Mouse (Mus musculus) intestine, embryonic 16.5 days (tissue): ENCODE measurements at regions not wholly inside any gene's neighbourhood (a gene's known extent, or its start where the extent isn't known, plus 50 kb on each side); places are given as distances from the start of the nearest gene placed in this dataset.

Source experiments
- ATAC-seq: fragments of 200-750 bp; cut with Nextera tagmentation; 2 replicates; pipeline ENCODE4 v1.8.0; 2017; ENCODE audit warnings: moderate TSS enrichment, moderate library complexity
- H3K27ac ChIP-seq: fragments of 300-500 bp; sonication (generic); 2 replicates; pipeline ENCODE4 v1.5.1; 2014; ENCODE audit warnings: mild to moderate bottlenecking, low read length
- H3K27me3 ChIP-seq: fragments of 300-500 bp; sonication (generic); replicated peaks from 2 replicates; pipeline ENCODE4 v1.6.1; 2014; ENCODE audit warnings: low read length, control low read depth, mixed read lengths; ENCODE audit not compliant: control insufficient read depth, insufficient read depth
- H3K36me3 ChIP-seq: fragments of 300-500 bp; sonication (generic); 2 replicates; pipeline ENCODE4 v1.6.1; 2014; ENCODE audit warnings: low read length, control low read depth; ENCODE audit not compliant: control insufficient read depth, insufficient read depth
- H3K4me1 ChIP-seq: fragments of 300-500 bp; sonication (generic); 2 replicates; pipeline ENCODE4 v1.6.1; 2014; ENCODE audit warnings: low read length, control low read depth, mixed read lengths; ENCODE audit not compliant: control insufficient read depth, insufficient read depth
- H3K4me2 ChIP-seq: fragments of 300-500 bp; sonication (generic); 2 replicates; pipeline ENCODE4 v1.6.1; 2014; ENCODE audit warnings: low read depth, low read length, control low read depth
- H3K4me3 ChIP-seq: fragments of 300-500 bp; sonication (generic); 2 replicates; pipeline ENCODE4 v1.5.1; 2014; ENCODE audit warnings: mild to moderate bottlenecking, low read length
- H3K9ac ChIP-seq: fragments of 300-500 bp; sonication (generic); 2 replicates; pipeline ENCODE4 v1.6.1; 2014; ENCODE audit warnings: low read depth, low read length
- H3K9me3 ChIP-seq: fragments of 300-500 bp; sonication (generic); 2 replicates; pipeline ENCODE4 v1.6.1; 2016; ENCODE audit warnings: low read length, control low read depth; ENCODE audit not compliant: control insufficient read depth
- WGBS: fragments of 180-500 bp; shearing (Covaris S2); extraction: QIAGEN DNeasy Blood & Tissue Kit; methylation state at CpG from one replicate; pipeline ENCODE4 v1.1.7; 2014; 5-methylcytosine and 5-hydroxymethylcytosine counted together

GRCm38 (mm10) chr13:40523115-40523514 is 161.9 kb upstream of the Ofcc1 start:
- Histone ChIP-seq H3K4me1 (no peaks in the 10 kb centered on the region), H3K9me3 (no peaks in the 10 kb centered on the region), H3K4me3 (no peak overlapping the region), H3K36me3 (no peaks in the 10 kb centered on the region), H3K27me3 (no peaks in the 10 kb centered on the region), H3K27ac (no peak overlapping the region), H3K4me2 (no peak overlapping the region), H3K9ac (no peak overlapping the region)
- 66% methylated on average over 2 of the region's 2 CpGs for WGBS
- ATAC-seq: no peak

- no peaks in the 10 kb centered on the region for H3K4me1 ChIP-seq
- H3K4me2 ChIP-seq: no peak overlapping the region
- H3K9ac ChIP-seq: no peak overlapping the region
- H3K4me3 ChIP-seq: no peak overlapping the region
- no peak overlapping the region for H3K27ac ChIP-seq
- ATAC-seq: no peak
- H3K27me3 ChIP-seq: no peaks in the 10 kb centered on the region
- H3K36me3 ChIP-seq: no peaks in the 10 kb centered on the region
- no peaks in the 10 kb centered on the region for H3K9me3 ChIP-seq
- 65% methylated on average over 4 of the region's 4 CpGs for WGBS
Observed at GRCm38 (mm10) chr13:40518180-40518579, 156.9 kb upstream of the Ofcc1 start.

- Histone ChIP-seq H3K36me3 (no peaks in the 10 kb centered on the region), H3K9ac (no peak overlapping the region), H3K27me3 (no peaks in the 10 kb centered on the region), H3K4me1 (no peaks in the 10 kb centered on the region), H3K4me2 (no peak overlapping the region), H3K9me3 (no peaks in the 10 kb centered on the region), H3K27ac (no peak overlapping the region), H3K4me3 (no peak overlapping the region)
- 54% methylated on average over 1 of the region's 1 CpGs for WGBS
- ATAC-seq: no peak
Observed at GRCm38 (mm10) chr13:40509290-40509689, 148.0 kb upstream of the Ofcc1 start.

- H3K36me3 ChIP-seq: no peaks in the 10 kb centered on the region
- 42% methylated on average over 7 of the region's 7 CpGs for whole genome bisulfite sequencing
Observed at GRCm38 (mm10) chr13:40480830-40481229, 119.6 kb upstream of the Ofcc1 start.

GRCm38 (mm10) chr13:40472683-40473082 is 111.4 kb upstream of the Ofcc1 start:
- no peaks in the 10 kb centered on the region for H3K9me3 ChIP-seq
- no peak overlapping the region for H3K4me2 ChIP-seq
- no peak overlapping the region for H3K27ac ChIP-seq
- WGBS: 51% methylated on average over 3 of the region's 3 CpGs
- H3K9ac ChIP-seq: no peak overlapping the region
- no peak overlapping the region for H3K4me3 ChIP-seq
- H3K27me3 ChIP-seq: no peaks in the 10 kb centered on the region
- H3K4me1 ChIP-seq: no peaks in the 10 kb centered on the region
- no peaks in the 10 kb centered on the region for H3K36me3 ChIP-seq
- no peak for ATAC-seq

More at GRCm38 (mm10) chr13:40480830-40481229, 119.6 kb upstream of the Ofcc1 start:
- no peak overlapping the region for H3K9ac ChIP-seq
- H3K4me3 ChIP-seq: no peak overlapping the region
- H3K27ac ChIP-seq: no peak overlapping the region
- H3K9me3 ChIP-seq: no peaks in the 10 kb centered on the region
- no peak overlapping the region for H3K4me2 ChIP-seq
- ATAC-seq: no peak
- no peaks in the 10 kb centered on the region for H3K4me1 ChIP-seq
- no peaks in the 10 kb centered on the region for H3K27me3 ChIP-seq

GRCm38 (mm10) chr13:40469162-40469561 is 107.9 kb upstream of the Ofcc1 start:
- Histone ChIP-seq H3K4me1 (no peaks in the 10 kb centered on the region), H3K9ac (no peak overlapping the region), H3K4me3 (no peak overlapping the region), H3K9me3 (no peaks in the 10 kb centered on the region), H3K4me2 (no peak overlapping the region), H3K27me3 (no peaks in the 10 kb centered on the region), H3K36me3 (no peaks in the 10 kb centered on the region), H3K27ac (no peak overlapping the region)
- ATAC-seq: no peak
- WGBS: 90% methylated on average over 7 of the region's 7 CpGs

- H3K27me3 ChIP-seq: no peaks in the 10 kb centered on the region
- H3K9me3 ChIP-seq: no peaks in the 10 kb centered on the region
- H3K4me3 ChIP-seq: no peak overlapping the region
- WGBS: 85% methylated on average over 2 of the region's 2 CpGs
- no peak overlapping the region for H3K9ac ChIP-seq
- H3K27ac ChIP-seq: no peak overlapping the region
- ATAC-seq: no peak
- H3K4me1 ChIP-seq: no peaks in the 10 kb centered on the region
- no peaks in the 10 kb centered on the region for H3K36me3 ChIP-seq
- H3K4me2 ChIP-seq: no peak overlapping the region
Observed at GRCm38 (mm10) chr13:40453360-40453759, 92.1 kb upstream of the Ofcc1 start.

GRCm38 (mm10) chr13:40429831-40430230 is 68.6 kb upstream of the Ofcc1 start:
- no peak overlapping the region for H3K27ac ChIP-seq
- ATAC-seq: no peak

GRCm38 (mm10) chr13:40423051-40423450 is 61.8 kb upstream of the Ofcc1 start:
- no peak for ATAC-seq
- H3K36me3 ChIP-seq: no peaks in the 10 kb centered on the region
- no peak overlapping the region for H3K4me2 ChIP-seq
- H3K4me1 ChIP-seq: no peaks in the 10 kb centered on the region
- WGBS: 76% methylated on average over 3 of the region's 3 CpGs
- H3K9ac ChIP-seq: no peak overlapping the region
- no peak overlapping the region for H3K27ac ChIP-seq
- no peaks in the 10 kb centered on the region for H3K9me3 ChIP-seq
- H3K27me3 ChIP-seq: no peaks in the 10 kb centered on the region
- no peak overlapping the region for H3K4me3 ChIP-seq

More at GRCm38 (mm10) chr13:40429831-40430230, 68.6 kb upstream of the Ofcc1 start:
- Histone ChIP-seq H3K36me3 (no peaks in the 10 kb centered on the region), H3K4me1 (no peaks in the 10 kb centered on the region), H3K4me2 (no peak overlapping the region), H3K27me3 (no peaks in the 10 kb centered on the region), H3K9ac (no peak overlapping the region), H3K9me3 (no peaks in the 10 kb centered on the region), H3K4me3 (no peak overlapping the region)
- 89% methylated on average over 8 of the region's 8 CpGs for whole genome bisulfite sequencing

- Histone ChIP-seq H3K4me2 (no peak overlapping the region), H3K9me3 (no peaks in the 10 kb centered on the region), H3K9ac (no peak overlapping the region), H3K36me3 (no peaks in the 10 kb centered on the region), H3K27me3 (no peaks in the 10 kb centered on the region), H3K4me3 (no peak overlapping the region), H3K27ac (no peak overlapping the region), H3K4me1 (no peaks in the 10 kb centered on the region)
- no peak for ATAC-seq
- WGBS: 59% methylated on average over 3 of the region's 3 CpGs
Observed at GRCm38 (mm10) chr13:40417856-40418255, 56.6 kb upstream of the Ofcc1 start.
